Mouse (Mus musculus): Measurements from ENCODE around the gene Herc3. TPM values are rescaled to one million over a fixed set of nuclear protein-coding genes. Genes with fewer than 3 reads are reported as not detected.

Herc3 gene
- polyA plus RNA-seq, 1 experiment from 2014 or later: 18.5 TPM

GRCm38 (mm10) chr6:58834470-58834869 is 3.2 kb downstream of the Herc3 start:
- no peak overlapping the region for H3K9ac ChIP-seq (ENCODE audit: low read depth, low read length)
- no peak for ATAC-seq (replicated peaks; ENCODE audit: insufficient number of reproducible peaks, low FRiP score, low TSS enrichment)
- no peak overlapping the region for H3K4me3 ChIP-seq (ENCODE audit: low read depth, low read length)
- H3K27ac ChIP-seq (ENCODE audit: low read depth, low read length): no peak overlapping the region
- no peak overlapping the region for H3K4me2 ChIP-seq
- WGBS (ENCODE audit: insufficient replicate concordance): 82% methylated on average over 7 of the region's 7 CpGs
- H3K9me3 ChIP-seq (replicated peaks; ENCODE audit: control insufficient read depth, low read length): no peaks in the 10 kb centered on the region
- no peaks in the 10 kb centered on the region for H3K27me3 ChIP-seq (ENCODE audit: control insufficient read depth, insufficient read depth, low read length)
- no peaks in the 10 kb centered on the region for H3K36me3 ChIP-seq (ENCODE audit: control insufficient read depth, insufficient read depth, low read length)
- no peaks in the 10 kb centered on the region; the same call in 1 of the 2 replicates for H3K4me1 ChIP-seq (ENCODE audit: control insufficient read depth, insufficient read depth, low read length)

GRCm38 (mm10) chr6:58835591-58835990 is 4.3 kb downstream of the Herc3 start:
- Histone ChIP-seq H3K4me3 (ENCODE audit: low read depth, low read length) (no peak overlapping the region), H3K4me1 (ENCODE audit: control insufficient read depth, insufficient read depth, low read length) (no peaks in the 10 kb centered on the region; the same call in 1 of the 2 replicates), H3K36me3 (ENCODE audit: control insufficient read depth, insufficient read depth, low read length) (no peaks in the 10 kb centered on the region), H3K9me3 (replicated peaks; ENCODE audit: control insufficient read depth, low read length) (no peaks in the 10 kb centered on the region), H3K9ac (ENCODE audit: low read depth, low read length) (no peak overlapping the region), H3K4me2 (no peak overlapping the region), H3K27me3 (ENCODE audit: control insufficient read depth, insufficient read depth, low read length) (no peaks in the 10 kb centered on the region), H3K27ac (ENCODE audit: low read depth, low read length) (no peak overlapping the region)
- WGBS (ENCODE audit: insufficient replicate concordance): 79% methylated on average over 1 of the region's 1 CpGs
- ATAC-seq (replicated peaks; ENCODE audit: insufficient number of reproducible peaks, low FRiP score, low TSS enrichment): no peak

GRCm38 (mm10) chr6:58836476-58836875 is 5.2 kb downstream of the Herc3 start:
- peaks cover 3% of the 10 kb centered on the region; the same call in 1 of the 2 replicates for H3K4me1 ChIP-seq (ENCODE audit: control insufficient read depth, insufficient read depth, low read length)
- H3K9me3 ChIP-seq (replicated peaks; ENCODE audit: control insufficient read depth, low read length): no peaks in the 10 kb centered on the region
- H3K4me2 ChIP-seq: no peak overlapping the region
- no peaks in the 10 kb centered on the region for H3K27me3 ChIP-seq (ENCODE audit: control insufficient read depth, insufficient read depth, low read length)
- 91% methylated on average over 2 of the region's 2 CpGs for WGBS (ENCODE audit: insufficient replicate concordance)
- ATAC-seq (replicated peaks; ENCODE audit: insufficient number of reproducible peaks, low FRiP score, low TSS enrichment): no peak
- no peak overlapping the region for H3K27ac ChIP-seq (ENCODE audit: low read depth, low read length)
- no peak overlapping the region for H3K4me3 ChIP-seq (ENCODE audit: low read depth, low read length)
- no peak overlapping the region for H3K9ac ChIP-seq (ENCODE audit: low read depth, low read length)
- no peaks in the 10 kb centered on the region for H3K36me3 ChIP-seq (ENCODE audit: control insufficient read depth, insufficient read depth, low read length)

GRCm38 (mm10) chr6:58837917-58838316 is 6.7 kb downstream of the Herc3 start:
- no peak for ATAC-seq (replicated peaks; ENCODE audit: insufficient number of reproducible peaks, low FRiP score, low TSS enrichment)
- Histone ChIP-seq H3K4me1 (ENCODE audit: control insufficient read depth, insufficient read depth, low read length) (peaks cover 6% of the 10 kb centered on the region), H3K36me3 (ENCODE audit: control insufficient read depth, insufficient read depth, low read length) (no peaks in the 10 kb centered on the region), H3K27ac (ENCODE audit: low read depth, low read length) (no peak overlapping the region), H3K9me3 (replicated peaks; ENCODE audit: control insufficient read depth, low read length) (no peaks in the 10 kb centered on the region), H3K9ac (ENCODE audit: low read depth, low read length) (no peak overlapping the region), H3K4me3 (ENCODE audit: low read depth, low read length) (no peak overlapping the region), H3K27me3 (ENCODE audit: control insufficient read depth, insufficient read depth, low read length) (no peaks in the 10 kb centered on the region), H3K4me2 (no peak overlapping the region)
- WGBS (ENCODE audit: insufficient replicate concordance): 14% methylated on average over 1 of the region's 1 CpGs

GRCm38 (mm10) chr6:58841208-58841607 is 9.9 kb downstream of the Herc3 start:
- H3K27ac ChIP-seq (ENCODE audit: low read depth, low read length): no peak overlapping the region
- H3K9ac ChIP-seq (ENCODE audit: low read depth, low read length): no peak overlapping the region
- no peak overlapping the region for H3K4me2 ChIP-seq
- ATAC-seq (replicated peaks; ENCODE audit: insufficient number of reproducible peaks, low FRiP score, low TSS enrichment): no peak
- H3K4me3 ChIP-seq (ENCODE audit: low read depth, low read length): no peak overlapping the region
- H3K4me1 ChIP-seq (ENCODE audit: control insufficient read depth, insufficient read depth, low read length): peaks cover 6% of the 10 kb centered on the region
- no peaks in the 10 kb centered on the region for H3K36me3 ChIP-seq (ENCODE audit: control insufficient read depth, insufficient read depth, low read length)
- no peaks in the 10 kb centered on the region for H3K27me3 ChIP-seq (ENCODE audit: control insufficient read depth, insufficient read depth, low read length)
- WGBS (ENCODE audit: insufficient replicate concordance): 49% methylated on average over 2 of the region's 2 CpGs
- H3K9me3 ChIP-seq (replicated peaks; ENCODE audit: control insufficient read depth, low read length): no peaks in the 10 kb centered on the region

GRCm38 (mm10) chr6:58842186-58842585 is 10.9 kb downstream of the Herc3 start:
- no peak overlapping the region for H3K9ac ChIP-seq (ENCODE audit: low read depth, low read length)
- H3K27ac ChIP-seq (ENCODE audit: low read depth, low read length): no peak overlapping the region
- no peak for ATAC-seq (replicated peaks; ENCODE audit: insufficient number of reproducible peaks, low FRiP score, low TSS enrichment)
- H3K4me2 ChIP-seq: no peak overlapping the region
- WGBS (ENCODE audit: insufficient replicate concordance): 52% methylated on average over 2 of the region's 2 CpGs
- no peaks in the 10 kb centered on the region for H3K27me3 ChIP-seq (ENCODE audit: control insufficient read depth, insufficient read depth, low read length)
- no peaks in the 10 kb centered on the region for H3K36me3 ChIP-seq (ENCODE audit: control insufficient read depth, insufficient read depth, low read length)
- no peak overlapping the region for H3K4me3 ChIP-seq (ENCODE audit: low read depth, low read length)
- H3K4me1 ChIP-seq (ENCODE audit: control insufficient read depth, insufficient read depth, low read length): peaks cover 6% of the 10 kb centered on the region
- H3K9me3 ChIP-seq (replicated peaks; ENCODE audit: control insufficient read depth, low read length): no peaks in the 10 kb centered on the region

GRCm38 (mm10) chr6:58843580-58843979 is 12.3 kb downstream of the Herc3 start:
- H3K36me3 ChIP-seq (ENCODE audit: control insufficient read depth, insufficient read depth, low read length): no peaks in the 10 kb centered on the region
- no peak overlapping the region for H3K4me2 ChIP-seq
- no peak for ATAC-seq (replicated peaks; ENCODE audit: insufficient number of reproducible peaks, low FRiP score, low TSS enrichment)
- H3K4me1 ChIP-seq (ENCODE audit: control insufficient read depth, insufficient read depth, low read length): peaks cover 6% of the 10 kb centered on the region
- H3K27me3 ChIP-seq (ENCODE audit: control insufficient read depth, insufficient read depth, low read length): no peaks in the 10 kb centered on the region
- WGBS (ENCODE audit: insufficient replicate concordance): 86% methylated on average over 9 of the region's 9 CpGs
- H3K9ac ChIP-seq (ENCODE audit: low read depth, low read length): no peak overlapping the region
- H3K27ac ChIP-seq (ENCODE audit: low read depth, low read length): no peak overlapping the region
- no peaks in the 10 kb centered on the region for H3K9me3 ChIP-seq (replicated peaks; ENCODE audit: control insufficient read depth, low read length)
- no peak overlapping the region for H3K4me3 ChIP-seq (ENCODE audit: low read depth, low read length)

- H3K4me2 ChIP-seq: no peak overlapping the region
- no peak overlapping the region for H3K9ac ChIP-seq (ENCODE audit: low read depth, low read length)
- H3K4me3 ChIP-seq (ENCODE audit: low read depth, low read length): no peak overlapping the region
- no peak overlapping the region for H3K27ac ChIP-seq (ENCODE audit: low read depth, low read length)
- H3K36me3 ChIP-seq (ENCODE audit: control insufficient read depth, insufficient read depth, low read length): no peaks in the 10 kb centered on the region
- no peak for ATAC-seq (replicated peaks; ENCODE audit: insufficient number of reproducible peaks, low FRiP score, low TSS enrichment)
- H3K9me3 ChIP-seq (replicated peaks; ENCODE audit: control insufficient read depth, low read length): no peaks in the 10 kb centered on the region
- H3K4me1 ChIP-seq (ENCODE audit: control insufficient read depth, insufficient read depth, low read length): peaks cover 6% of the 10 kb centered on the region
- whole genome bisulfite sequencing (ENCODE audit: insufficient replicate concordance): 88% methylated on average over 8 of the region's 8 CpGs
- H3K27me3 ChIP-seq (ENCODE audit: control insufficient read depth, insufficient read depth, low read length): no peaks in the 10 kb centered on the region
Observed at GRCm38 (mm10) chr6:58844188-58844822, 13.0 kb downstream of the Herc3 start.
